Mouse (Mus musculus) heart, adult 2 months (tissue): ENCODE measurements at regions not wholly inside any gene's neighbourhood (a gene's known extent, or its start where the extent isn't known, plus 50 kb on each side); places are given as distances from the start of the nearest gene placed in this dataset.

Source experiments
- CTCF ChIP-seq: fragments of 200-600 bp; IDR thresholded peaks from 2 replicates; pipeline ENCODE4 v1.8.1; 2022; ENCODE audit warnings: antibody characterized with exemption, mild to moderate bottlenecking, moderate library complexity
- EP300 ChIP-seq: fragments of 200-500 bp; IDR thresholded peaks from 2 replicates; pipeline ENCODE4 v1.6.1; 2011; ENCODE audit warnings: low read depth, low read length, control low read depth; ENCODE audit not compliant: insufficient read depth
- POLR2A ChIP-seq: fragments of 200-500 bp; IDR thresholded peaks from 2 replicates; pipeline ENCODE4 v1.6.1; 2011; ENCODE audit warnings: mild to moderate bottlenecking, low read depth, low read length, control low read depth; ENCODE audit not compliant: insufficient read depth

- no peak for TF ChIP-seq CTCF
- no peak for TF ChIP-seq POLR2A
- no peak for TF ChIP-seq EP300
These were observed 89.0 kb upstream of the Rap1b start for GRCm38 (mm10) chr10:117934797-117935196.
